Mouse (Mus musculus) CD8-positive naive resting alpha-beta T cell, adult 57 days (primary cell): ENCODE results near the gene Cd200r3. TPM values are rescaled to one million over a fixed set of nuclear protein-coding genes. Genes with fewer than 3 reads are reported as not detected.

Experiments used
- total RNA-seq: library from RNA; stranded (reverse); gene quantifications from one replicate; pipeline ENCODE4 v1.2.4, GENCODE M21; 2023

Gene Cd200r3
- total RNA-seq, result 0.46 TPM

DNA sequence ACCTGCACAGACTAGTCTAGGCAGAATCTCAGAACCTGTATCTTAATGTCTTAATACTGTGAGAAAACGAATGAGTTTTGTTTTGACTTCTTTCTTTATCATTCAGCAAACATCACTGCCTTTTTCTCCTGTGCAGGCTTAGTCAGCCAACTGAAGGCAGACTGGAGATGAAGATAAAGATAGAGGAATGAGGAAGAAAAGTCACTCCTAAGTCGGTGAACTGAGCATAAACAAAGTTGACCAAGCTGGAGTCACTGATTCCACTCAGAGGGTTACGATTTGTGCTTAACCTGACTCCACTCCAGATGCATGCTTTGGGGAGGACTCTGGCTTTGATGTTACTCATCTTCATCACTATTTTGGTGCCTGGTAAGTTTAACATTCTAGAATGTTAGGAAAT, at the start of gene Cd200r3:
Cd200r3 (plus strand) TSS at position 211 of the 400 bp plus-strand sequence.

Other genes with a start within 250 kb of the Cd200r3 start
- gene Nepro, start 219.4 kb upstream of the Cd200r3 start, total RNA-seq, result 13.4 TPM
- gene Gtpbp8, start 197.3 kb upstream of the Cd200r3 start, total RNA-seq, result 13.3 TPM
- gene Cd200r1, start 177.9 kb upstream of the Cd200r3 start, total RNA-seq, result 1.9 TPM
- 1.4 TPM for gene Cd200r4, start 131.9 kb upstream of the Cd200r3 start, total RNA-seq
- gene Cd200r2, start 76.6 kb upstream of the Cd200r3 start, total RNA-seq, result not detected
- gene Ccdc80, start 149.7 kb downstream of the Cd200r3 start, total RNA-seq, result not detected
- 23.1 TPM for gene Slc35a5, start 215.0 kb downstream of the Cd200r3 start, total RNA-seq
- 41.8 TPM for gene Atg3, start 215.1 kb downstream of the Cd200r3 start, total RNA-seq